Mouse (Mus musculus): Measurements from ENCODE around the gene Mtss1l. TPM values are rescaled to one million over a fixed set of nuclear protein-coding genes. Genes with fewer than 3 reads are reported as not detected.
A peak's percentile ranks its signal among the peaks of the same experiment; 100 is the strongest.

Gene Mtss1l
- polyA plus RNA-seq, 1 experiment from 2014 or later = 31.8 TPM

GRCm38 (mm10) chr8:110696051-110696450 lies 25.2 kb upstream of the Mtss1l start:
- Histone ChIP-seq H3K4me3 (replicated peaks) (no peak overlapping the region), H3K9me3 (replicated peaks) (no peaks in the 10 kb centered on the region), H3K9ac (replicated peaks) (0 out of 2 replicates have a peak overlapping the region, but pooled peaks have one; percentile 23), H3K4me2 (no peak overlapping the region), H3K27ac (replicated peaks) (0 out of 2 replicates have a peak overlapping the region, but pooled peaks have one; percentile 49), H3K4me1 (peaks cover 35% of the 10 kb centered on the region), H3K36me3 (peaks cover 6% of the 10 kb centered on the region), H3K27me3 (replicated peaks) (no peaks in the 10 kb centered on the region)
- 95% methylated on average over 4 of the region's 4 CpGs for WGBS
- ATAC-seq (ENCODE audit: low FRiP score) = no peak

- Histone ChIP-seq H3K9me3 (replicated peaks) (no peaks in the 10 kb centered on the region), H3K4me3 (replicated peaks) (no peak overlapping the region), H3K9ac (replicated peaks) (no peak overlapping the region), H3K36me3 (peaks cover 4% of the 10 kb centered on the region; the same call in 1 of the 2 replicates), H3K27ac (replicated peaks) (no peak overlapping the region), H3K27me3 (replicated peaks) (no peaks in the 10 kb centered on the region), H3K4me2 (no peak overlapping the region), H3K4me1 (peaks cover 46% of the 10 kb centered on the region)
- ATAC-seq (ENCODE audit: low FRiP score) = no peak
- 94% methylated on average over 5 of the region's 5 CpGs for WGBS
These were observed 23.7 kb upstream of the Mtss1l start for GRCm38 (mm10) chr8:110697571-110697970.

GRCm38 (mm10) chr8:110698098-110698497 lies 23.2 kb upstream of the Mtss1l start:
- ATAC-seq (ENCODE audit: low FRiP score) = no peak
- no peak overlapping the region for H3K4me2 ChIP-seq
- H3K9ac ChIP-seq (replicated peaks) = no peak overlapping the region
- no peak overlapping the region for H3K4me3 ChIP-seq (replicated peaks)
- no peaks in the 10 kb centered on the region for H3K9me3 ChIP-seq (replicated peaks)
- WGBS = 81% methylated on average over 1 of the region's 1 CpGs
- H3K4me1 ChIP-seq = peaks cover 51% of the 10 kb centered on the region
- no peaks in the 10 kb centered on the region for H3K27me3 ChIP-seq (replicated peaks)
- peaks cover 4% of the 10 kb centered on the region; the same call in 1 of the 2 replicates for H3K36me3 ChIP-seq
- H3K27ac ChIP-seq (replicated peaks) = no peak overlapping the region

GRCm38 (mm10) chr8:110699501-110699900 lies 21.8 kb upstream of the Mtss1l start:
- H3K9ac ChIP-seq (replicated peaks) = no peak overlapping the region
- H3K27me3 ChIP-seq (replicated peaks) = no peaks in the 10 kb centered on the region
- H3K27ac ChIP-seq (replicated peaks) = peak overlapping the region; percentile 42; the same call in 1 of the 2 replicates
- 60% methylated on average over 7 of the region's 7 CpGs for WGBS
- H3K4me1 ChIP-seq = peaks cover 58% of the 10 kb centered on the region
- H3K4me2 ChIP-seq = no peak overlapping the region
- no peaks in the 10 kb centered on the region for H3K9me3 ChIP-seq (replicated peaks)
- ATAC-seq (ENCODE audit: low FRiP score) = no peak
- no peak overlapping the region for H3K4me3 ChIP-seq (replicated peaks)
- peaks cover 4% of the 10 kb centered on the region; the same call in 1 of the 2 replicates for H3K36me3 ChIP-seq

- no peak overlapping the region for H3K9ac ChIP-seq (replicated peaks)
- peaks cover 4% of the 10 kb centered on the region; the same call in 1 of the 2 replicates for H3K36me3 ChIP-seq
- H3K9me3 ChIP-seq (replicated peaks) = no peaks in the 10 kb centered on the region
- no peak for ATAC-seq (ENCODE audit: low FRiP score)
- H3K4me1 ChIP-seq = peaks cover 58% of the 10 kb centered on the region
- no peak overlapping the region for H3K4me2 ChIP-seq
- no peak overlapping the region for H3K27ac ChIP-seq (replicated peaks)
- 87% methylated on average over 2 of the region's 2 CpGs for WGBS
- H3K27me3 ChIP-seq (replicated peaks) = no peaks in the 10 kb centered on the region
- no peak overlapping the region for H3K4me3 ChIP-seq (replicated peaks)
These were observed 20.7 kb upstream of the Mtss1l start for GRCm38 (mm10) chr8:110700561-110700960.

GRCm38 (mm10) chr8:110702636-110703459 lies 18.4 kb upstream of the Mtss1l start:
- Histone ChIP-seq H3K27ac (replicated peaks) (peak overlapping the region; percentile 63), H3K4me1 (peaks cover 60% of the 10 kb centered on the region), H3K4me3 (replicated peaks) (no peak overlapping the region), H3K9ac (replicated peaks) (no peak overlapping the region), H3K27me3 (replicated peaks) (no peaks in the 10 kb centered on the region), H3K9me3 (replicated peaks) (no peaks in the 10 kb centered on the region), H3K36me3 (no peaks in the 10 kb centered on the region), H3K4me2 (no peak overlapping the region)
- WGBS = 35% methylated on average over 9 of the region's 9 CpGs
- no peak for ATAC-seq (ENCODE audit: low FRiP score)

GRCm38 (mm10) chr8:110703460-110704061 lies 17.7 kb upstream of the Mtss1l start:
- Histone ChIP-seq H3K27me3 (replicated peaks) (no peaks in the 10 kb centered on the region), H3K4me1 (peaks cover 60% of the 10 kb centered on the region), H3K4me2 (no peak overlapping the region), H3K36me3 (no peaks in the 10 kb centered on the region), H3K9ac (replicated peaks) (no peak overlapping the region), H3K27ac (replicated peaks) (peak overlapping the region; percentile 63), H3K9me3 (replicated peaks) (no peaks in the 10 kb centered on the region), H3K4me3 (replicated peaks) (no peak overlapping the region)
- WGBS = 85% methylated on average over 9 of the region's 9 CpGs
- no peak for ATAC-seq (ENCODE audit: low FRiP score)

- H3K4me1 ChIP-seq = peaks cover 61% of the 10 kb centered on the region
- no peak overlapping the region for H3K4me2 ChIP-seq
- ATAC-seq (ENCODE audit: low FRiP score) = no peak
- no peak overlapping the region for H3K4me3 ChIP-seq (replicated peaks)
- no peaks in the 10 kb centered on the region for H3K9me3 ChIP-seq (replicated peaks)
- H3K27me3 ChIP-seq (replicated peaks) = no peaks in the 10 kb centered on the region
- no peak overlapping the region; the same call in 1 of the 2 replicates for H3K27ac ChIP-seq (replicated peaks)
- 87% methylated on average over 3 of the region's 3 CpGs for WGBS
- no peaks in the 10 kb centered on the region for H3K36me3 ChIP-seq
- H3K9ac ChIP-seq (replicated peaks) = no peak overlapping the region
These were observed 17.2 kb upstream of the Mtss1l start for GRCm38 (mm10) chr8:110704103-110704502.

- Histone ChIP-seq H3K9ac (replicated peaks) (no peak overlapping the region), H3K27ac (replicated peaks) (peak overlapping the region; percentile 62), H3K4me2 (no peak overlapping the region), H3K27me3 (replicated peaks) (no peaks in the 10 kb centered on the region), H3K4me1 (peaks cover 60% of the 10 kb centered on the region), H3K36me3 (0 out of 2 replicates have a peak, but pooled peaks cover 6% of the 10 kb centered on the region), H3K9me3 (replicated peaks) (no peaks in the 10 kb centered on the region), H3K4me3 (replicated peaks) (no peak overlapping the region)
- 55% methylated on average over 14 of the region's 14 CpGs for WGBS
- ATAC-seq (ENCODE audit: low FRiP score) = peak; percentile 51; the same call in 1 of the 2 replicates
These were observed 15.6 kb upstream of the Mtss1l start for GRCm38 (mm10) chr8:110705391-110706287.

- Histone ChIP-seq H3K27me3 (replicated peaks) (no peaks in the 10 kb centered on the region), H3K9ac (replicated peaks) (no peak overlapping the region), H3K9me3 (replicated peaks) (no peaks in the 10 kb centered on the region), H3K27ac (replicated peaks) (peak overlapping the region; percentile 62; the same call in 1 of the 2 replicates), H3K36me3 (peaks cover 12% of the 10 kb centered on the region), H3K4me3 (replicated peaks) (no peak overlapping the region), H3K4me1 (peaks cover 62% of the 10 kb centered on the region), H3K4me2 (no peak overlapping the region)
- WGBS = 90% methylated on average over 3 of the region's 3 CpGs
- ATAC-seq (ENCODE audit: low FRiP score) = no peak
These were observed 14.9 kb upstream of the Mtss1l start for GRCm38 (mm10) chr8:110706288-110706870.

- H3K27me3 ChIP-seq (replicated peaks) = no peaks in the 10 kb centered on the region
- 79% methylated on average over 11 of the region's 11 CpGs for WGBS
- H3K27ac ChIP-seq (replicated peaks) = no peak overlapping the region; the same call in 1 of the 2 replicates
- H3K4me2 ChIP-seq = no peak overlapping the region
- no peak overlapping the region for H3K9ac ChIP-seq (replicated peaks)
- H3K36me3 ChIP-seq = peaks cover 32% of the 10 kb centered on the region
- no peak for ATAC-seq (ENCODE audit: low FRiP score)
- peaks cover 42% of the 10 kb centered on the region for H3K4me1 ChIP-seq
- no peaks in the 10 kb centered on the region for H3K9me3 ChIP-seq (replicated peaks)
- H3K4me3 ChIP-seq (replicated peaks) = no peak overlapping the region
These were observed 12.8 kb upstream of the Mtss1l start for GRCm38 (mm10) chr8:110708429-110708828.
